Mouse (Mus musculus) E14TG2a.4 (cell line): ENCODE data around the gene Pdgfa.

Source experiments
- CTCF ChIP-seq: conservative IDR thresholded peaks from 2 replicates; pipeline ENCODE4 v1.5.1; 2014; ENCODE audit warnings: low read length
- POU5F1 ChIP-seq: IDR thresholded peaks from 2 replicates; pipeline ENCODE4 v1.6.1; 2014; ENCODE audit warnings: low read length, borderline replicate concordance

DNA sequence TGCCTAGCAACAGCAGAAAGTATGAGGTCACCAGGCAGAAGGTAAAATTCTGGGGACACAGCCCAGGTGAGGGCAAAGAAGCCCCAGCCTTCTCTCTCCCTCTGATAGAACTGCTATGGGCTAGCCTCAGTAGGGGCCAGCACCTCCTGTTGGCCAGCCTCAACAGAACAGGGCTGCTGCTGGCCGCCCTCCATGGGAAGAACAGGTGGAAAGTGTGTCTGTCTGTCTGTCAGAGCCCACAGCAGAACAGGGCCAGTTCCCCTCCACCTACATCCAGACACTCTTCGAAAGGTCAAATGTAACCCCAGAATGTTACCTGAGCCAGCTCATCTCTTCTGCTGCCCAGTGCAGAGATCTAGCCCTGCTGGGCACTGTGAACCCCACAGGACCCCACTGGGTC lies 45.9 kb downstream of the Pdgfa start:
- TF ChIP-seq CTCF (no peak), POU5F1 (no peak)
